Mouse (Mus musculus) kidney, adult 2 months (tissue): ENCODE measurements around the gene C2cd4a.

Experiments
- CTCF ChIP-seq: fragments of 200-500 bp; conservative IDR thresholded peaks from 2 replicates; pipeline ENCODE4 v1.5.1; 2011; ENCODE audit warnings: low read depth, mild to moderate bottlenecking, control low read depth, low read length, moderate library complexity, mixed read lengths; ENCODE audit not compliant: insufficient read depth, insufficient read length
- POLR2A ChIP-seq: fragments of 200-500 bp; IDR thresholded peaks from one replicate; pipeline ENCODE4 v1.6.1; 2011; ENCODE audit warnings: low read depth, low read length, control low read depth

DNA sequence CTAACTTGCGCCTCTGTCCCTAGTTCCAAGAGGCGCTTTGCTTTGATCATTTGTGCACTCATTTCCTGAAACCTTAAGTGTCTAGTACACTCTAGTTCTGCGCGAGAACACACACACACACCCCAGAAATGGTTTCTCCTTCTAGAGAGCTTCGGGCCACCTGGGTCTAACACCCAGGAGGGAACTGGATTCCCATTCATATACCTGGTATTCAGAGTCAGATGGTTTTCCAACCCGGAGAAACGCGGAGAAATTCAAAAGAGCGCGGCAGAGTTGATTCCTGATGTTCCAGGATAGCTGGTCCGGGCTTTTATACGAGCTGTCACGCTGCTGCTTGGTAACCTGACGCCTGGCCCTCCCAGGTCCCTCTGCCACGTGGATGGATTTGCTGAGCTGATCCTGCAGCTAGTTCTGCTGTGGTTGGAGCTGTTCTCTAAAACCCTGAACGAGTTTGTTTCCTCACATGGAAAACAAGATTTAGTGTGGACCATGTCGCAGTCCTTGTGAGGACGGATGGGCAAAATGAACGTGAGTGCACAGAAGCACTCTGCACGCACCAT is at the start of gene C2cd4a:
- no peak for TF ChIP-seq CTCF
- TF ChIP-seq POLR2A: no peak
